Comparison of ENCODE assay signal across 9 mouse cellular contexts in genomic region chr11:82389396-82390291, GRCm38 (mm10). TPM values are rescaled to one million over a fixed set of nuclear protein-coding genes. Genes with fewer than 3 reads are reported as not detected.
DNase-seq lines count a peak whose midpoint lies in the region; ATAC-seq lines count a peak whose summit lies in the region.
"Had no signal": no experiment of that assay in that cellular context is flagged by ENCODE, and none has a peak within 500 bp of the region (broad histone marks: within the 10 kb centered on the region; RNA-seq: fewer than 3 reads in every experiment).

No protein-coding gene starts in this region.

- H3K9me3 ChIP-seq in forebrain, embryonic 10.5 days: no peaks in the 10 kb centered on the region
- H3K9me3 ChIP-seq in neural tube, embryonic 13.5 days: no peaks in the 10 kb centered on the region

- no peaks in the 10 kb centered on the region for H3K36me3 ChIP-seq in forebrain, embryonic 10.5 days (replicated peaks)
- H3K36me3 ChIP-seq in neural tube, embryonic 13.5 days: no peaks in the 10 kb centered on the region

- H3K27ac ChIP-seq in forebrain, embryonic 10.5 days: peak overlapping the region; percentile 80
- peak overlapping the region; percentile 76 for H3K27ac ChIP-seq in neural tube, embryonic 13.5 days (replicated peaks)

- H3K4me3 ChIP-seq in forebrain, embryonic 10.5 days: peak overlapping the region; percentile 71
- H3K4me3 ChIP-seq in neural tube, embryonic 13.5 days: peak overlapping the region; percentile 71

- peaks cover 96% of the 10 kb centered on the region for H3K27me3 ChIP-seq in forebrain, embryonic 10.5 days (ENCODE audit: poor library complexity, severe bottlenecking)
- H3K27me3 ChIP-seq in neural tube, embryonic 13.5 days: peaks cover 49% of the 10 kb centered on the region

- peak; percentile 5 to 35 for DNase-seq in left cerebral cortex, postnatal 25 days (ENCODE audit: low spot score in 2 of 2)
- DNase-seq in left cerebral cortex, adult 8-10 months (ENCODE audit: low spot score in 2 of 2): no peak
- peak; percentile 31 for DNase-seq in cerebellum, adult 9-11 months
- DNase-seq in forebrain, embryonic 10.5 days (ENCODE audit: extremely low spot score, low spot score): peak; percentile 60
- DNase-seq in layer of hippocampus, postnatal 36 days: peak; percentile 26 to 29

- peak overlapping the region; percentile 78 for H3K4me2 ChIP-seq in neural tube, embryonic 13.5 days

- intact Hi-C loops in left cerebral cortex, postnatal 25 days (cut with DNase I): loop anchor here (5.0 kb wide), 3 partner anchors 223 to 483 kb away; partner anchors contain the start of gene Rffl

- peaks cover 44% of the 10 kb centered on the region for H3K4me1 ChIP-seq in forebrain, embryonic 10.5 days
- H3K4me1 ChIP-seq in neural tube, embryonic 13.5 days (replicated peaks): peaks cover 61% of the 10 kb centered on the region

- peak overlapping the region; percentile 78 for H3K9ac ChIP-seq in neural tube, embryonic 13.5 days

- under 1% methylated on average over 68 of the region's 69 CpGs for WGBS in forebrain, embryonic 10.5 days
- under 1% methylated on average over 69 of the region's 69 CpGs for WGBS in neural tube, embryonic 13.5 days

- ATAC-seq in neural tube, embryonic 13.5 days (ENCODE audit: low read depth): peak; percentile 48
- ATAC-seq in granulocyte monocyte progenitor cell, adult 5-6 weeks (replicated peaks; ENCODE audit: poor library complexity, severe bottlenecking): no peak
- ATAC-seq in activated CD4-positive, CD25-positive, alpha-beta regulatory T cell, adult 4 months: no peak

RNA-seq across cellular contexts. Expression of gene Tmem132e, which starts 0.9 kb away (rescaled TPM):
- 10 to 100 TPM; 17.7 to 19.1 TPM for total RNA-seq in left cerebral cortex, postnatal 25 days (2021)
- 10 to 100 TPM; 16.2 to 17.7 (median 17.1) TPM for total RNA-seq in left cerebral cortex, adult 8-10 months (2022)
- 0.31 and 0.32 TPM in 2 replicates for polyA plus RNA-seq in forebrain, embryonic 10.5 days (2016; fragmentation: Nextera tagmentation; extraction: Ambion mirVana)
- 1 to 10 TPM; 7.2 to 8.3 TPM for total RNA-seq in layer of hippocampus, postnatal 36 days (2021)
- polyA plus RNA-seq in neural tube, embryonic 13.5 days (2015; fragmentation: Nextera tagmentation; extraction: Ambion mirVana): 4.5 and 5.1 TPM in 2 replicates
- total RNA-seq in granulocyte monocyte progenitor cell, adult 5-6 weeks (2014; fragmentation: Nextera tagmentation): not detected in 2 replicates
- not detected in 2 replicates for total RNA-seq in granulocyte monocyte progenitor cell, adult 5-6 weeks (2017)
- not detected for polyA plus RNA-seq in activated CD4-positive, CD25-positive, alpha-beta regulatory T cell, adult 4 months (2017; shearing (Covaris generic))
- total RNA-seq: common myeloid progenitor, adult 5-6 weeks had no signal

Comparison
In these comparisons a context has a peak if more than half of its experiments do, and no peak if none do; other contexts are left out.
1. DNase-seq: peak in left cerebral cortex, postnatal 25 days (2 of 2), cerebellum, adult 9-11 months (single experiment), forebrain, embryonic 10.5 days (single experiment) and layer of hippocampus, postnatal 36 days (2 of 2); none in left cerebral cortex, adult 8-10 months (0 of 2).
2. RNA of gene Tmem132e, which starts 0.9 kb away (total RNA-seq): 17.7 to 19.1 TPM in left cerebral cortex, postnatal 25 days, 16.2 to 17.7 TPM in left cerebral cortex, adult 8-10 months and 7.2 to 8.3 TPM in layer of hippocampus, postnatal 36 days; not detected in granulocyte monocyte progenitor cell, adult 5-6 weeks; every median in the first group is over 4 times any median in the second.